Mouse (Mus musculus) gastrocnemius, adult 8-10 months (tissue): ENCODE data around the gene BC035044. TPM values are rescaled to one million over a fixed set of nuclear protein-coding genes. Genes with fewer than 3 reads are reported as not detected.
"Not testable (repeated sequence)": the region's sequence is repeated elsewhere in the genome, so short reads cannot be mapped to it uniquely, and the experiment has no call there.

Source experiments
- DNase-seq, 2 experiments: peaks; one replicate each; pipeline ENCODE4 v3.0.0; 2022; ENCODE audit warnings: low spot score in 2 of 2
- total RNA-seq, 4 experiments: library from RNA; stranded (reverse); gene quantifications; 2 replicates each; pipeline ENCODE4 v1.2.4; 2022

BC035044 gene
- total RNA-seq, 4 experiments from 2014 or later, result not detected

DNA sequence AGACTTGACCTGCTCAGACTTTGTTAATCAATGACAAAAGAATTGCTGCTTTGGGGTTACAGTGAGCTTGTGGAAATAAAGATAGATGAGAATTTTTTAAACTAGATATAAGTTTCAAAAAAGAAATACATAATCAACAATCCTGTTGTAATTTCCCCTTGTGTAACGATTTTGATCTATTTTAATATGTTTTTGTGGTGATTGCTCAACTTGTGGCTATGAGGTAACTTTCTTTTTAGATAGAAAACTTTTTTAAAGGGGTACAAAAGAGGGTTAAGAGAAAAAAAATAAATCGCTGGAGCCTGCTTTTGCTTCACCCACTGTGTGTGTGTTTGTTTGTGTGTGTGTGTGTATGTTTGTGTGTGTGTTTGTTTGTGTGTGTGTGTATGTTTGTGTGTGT is 39.8 kb downstream of the BC035044 start:
- DNase-seq, result no peak

DNA sequence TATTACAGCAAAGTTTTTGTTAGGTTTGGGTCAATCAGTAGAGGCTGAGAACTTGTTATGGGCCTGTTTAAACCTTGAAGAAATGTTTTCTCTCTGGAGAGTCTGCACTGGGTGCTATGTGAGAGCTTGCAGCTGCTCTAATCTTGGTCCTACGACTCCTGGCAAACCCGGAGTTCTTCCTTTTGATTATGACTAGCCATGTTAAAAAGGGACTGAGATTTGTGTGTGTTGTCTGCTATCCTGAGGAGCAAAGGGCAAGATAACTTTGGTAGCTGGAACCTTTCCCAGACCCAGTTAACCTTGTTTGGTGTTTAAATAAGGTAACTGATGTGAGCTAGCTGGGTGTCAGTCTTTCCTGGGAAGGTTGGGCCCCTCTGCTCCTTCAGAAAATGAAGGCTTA is 40.3 kb downstream of the BC035044 start:
- DNase-seq, result no peak

DNA sequence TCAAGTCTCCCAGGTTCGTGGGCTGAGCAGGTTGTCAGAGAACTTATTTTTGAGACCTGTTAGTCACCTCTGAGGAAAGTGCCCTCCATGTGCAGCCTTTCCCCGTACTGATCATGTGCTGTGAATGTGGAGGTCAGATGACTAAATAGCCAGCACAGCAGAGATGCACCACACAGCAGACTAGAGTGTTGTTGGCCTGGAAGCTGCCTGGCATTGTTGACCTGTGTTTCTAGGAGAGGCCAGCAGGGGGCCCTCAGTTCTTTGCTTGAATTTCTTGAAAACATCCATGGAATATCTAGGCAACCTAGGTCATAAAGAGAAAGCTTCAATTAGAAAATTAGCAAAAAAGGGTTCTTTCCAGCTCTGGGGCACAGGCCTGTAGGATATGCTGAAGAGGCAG is 41.0 kb downstream of the BC035044 start:
- peak in 1 of 2 experiments; percentile 20 for DNase-seq

DNA sequence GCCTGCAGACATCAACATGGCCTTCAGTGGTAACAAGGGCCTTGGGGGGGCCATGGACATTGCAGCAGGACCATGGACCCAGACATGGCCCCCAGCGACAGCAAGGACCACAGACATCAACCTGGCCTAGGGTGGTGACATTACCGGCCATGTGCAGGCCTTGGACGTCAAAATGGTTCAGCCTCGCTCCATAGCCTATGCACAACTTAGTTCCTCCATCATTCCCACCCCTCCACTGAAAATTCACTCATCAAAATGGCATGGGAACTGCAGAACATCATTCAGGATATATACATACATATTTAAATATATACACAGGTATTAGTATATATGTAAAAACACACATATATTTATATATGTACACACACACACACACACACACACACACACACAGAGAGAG is 43.5 kb downstream of the BC035044 start:
- DNase-seq, result no peak

DNA sequence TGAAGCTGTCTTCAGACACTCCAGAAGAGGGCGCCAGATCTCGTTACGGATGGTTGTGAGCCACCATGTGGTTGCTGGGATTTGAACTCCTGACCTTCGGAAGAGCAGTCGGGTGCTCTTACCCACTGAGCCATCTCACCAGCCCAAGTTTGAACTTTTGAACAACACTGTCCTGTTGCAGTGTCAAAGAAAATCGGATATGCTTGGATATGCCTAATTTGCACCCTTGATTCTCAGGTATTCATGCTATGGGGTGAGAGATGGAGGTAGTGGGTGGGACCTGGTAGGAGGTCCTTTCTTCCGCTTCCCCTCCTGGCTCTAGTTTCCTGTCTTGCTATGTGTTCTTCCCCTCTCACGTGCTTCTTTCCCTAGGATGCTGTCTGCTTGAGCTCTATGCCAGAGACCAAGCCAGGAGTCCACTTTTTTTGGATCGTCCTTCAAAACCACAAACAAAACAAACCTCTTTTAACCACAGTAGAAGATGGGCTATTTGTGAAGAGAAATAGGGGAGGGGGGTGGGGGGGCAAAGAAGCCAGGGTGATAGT is 44.9 kb downstream of the BC035044 start:
- DNase-seq, result no peak

DNA sequence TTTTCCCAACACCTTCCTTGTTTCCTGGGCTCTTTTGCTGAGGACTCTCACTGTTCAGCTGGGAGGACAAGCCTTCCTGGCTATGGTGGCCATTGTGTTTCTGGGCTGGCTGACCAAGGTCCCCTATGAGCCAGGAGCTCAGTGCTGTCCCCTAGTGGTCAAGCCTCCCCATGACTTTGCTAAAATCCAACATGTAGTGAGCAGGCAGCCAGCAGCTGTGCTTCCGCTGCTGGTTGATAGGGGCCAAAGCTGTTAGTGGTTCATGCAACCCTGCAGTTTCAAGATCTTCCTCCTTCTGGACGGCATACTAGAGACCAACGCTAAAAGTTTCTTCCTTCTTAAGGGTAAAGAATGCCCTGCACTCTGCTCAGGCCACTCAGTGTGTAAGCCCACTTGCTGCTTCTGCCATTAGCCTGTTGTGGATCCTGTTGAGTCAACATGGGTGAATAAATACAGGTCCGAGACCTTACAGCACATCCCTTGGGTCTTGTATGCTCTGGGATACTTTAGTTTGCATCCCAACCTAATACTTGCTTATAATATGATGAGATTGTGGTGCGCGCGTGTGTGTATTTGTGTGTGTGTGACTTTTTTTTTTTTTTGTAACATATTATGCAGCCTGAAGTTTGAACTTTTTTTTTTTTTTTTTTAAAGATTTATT is 45.5 kb downstream of the BC035044 start:
- peak; percentile 86 to 87 for DNase-seq

DNA sequence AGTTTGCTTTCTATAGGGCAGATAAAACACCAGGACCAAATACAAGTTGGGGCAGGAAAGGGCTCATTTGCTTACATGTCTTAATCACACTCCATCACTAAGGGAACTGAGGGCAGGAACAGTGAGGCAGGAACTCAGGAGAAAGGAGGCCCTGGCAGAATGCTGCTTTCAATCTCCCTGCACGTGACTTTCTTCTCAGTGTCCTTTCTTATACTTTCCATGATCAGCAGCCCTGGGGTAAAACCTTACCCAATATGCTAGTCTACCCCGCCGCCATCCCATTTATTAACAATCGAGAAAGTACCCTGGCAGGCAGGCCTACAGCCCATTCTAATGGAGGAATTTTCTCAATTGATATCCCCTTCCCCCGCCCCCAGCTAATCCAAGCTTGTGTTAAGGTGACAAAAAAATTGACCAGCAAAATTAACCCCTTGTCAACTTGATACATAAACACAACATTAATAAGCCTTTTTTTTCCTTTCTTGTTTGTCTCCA is 46.3 kb downstream of the BC035044 start:
- no peak for DNase-seq

DNA sequence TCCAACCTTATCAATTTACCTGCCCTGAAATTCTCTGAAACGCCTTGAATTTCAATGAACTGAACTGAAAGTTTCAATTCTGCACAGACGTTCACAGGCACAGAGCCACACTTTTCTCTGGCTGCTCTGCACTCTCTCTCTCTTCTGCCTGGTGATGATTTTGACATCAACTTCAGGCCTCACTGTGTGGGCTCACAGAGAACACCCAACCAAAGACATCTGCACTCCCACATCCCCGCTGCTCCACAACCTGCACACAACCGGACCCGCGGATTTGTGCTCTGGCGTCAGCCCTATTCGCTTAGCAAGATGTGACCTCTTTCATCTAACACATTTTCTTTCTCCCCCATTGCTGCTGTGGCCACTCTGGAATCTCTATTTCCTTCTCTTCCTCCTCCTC is 46.8 kb downstream of the BC035044 start:
- no peak for DNase-seq

DNA sequence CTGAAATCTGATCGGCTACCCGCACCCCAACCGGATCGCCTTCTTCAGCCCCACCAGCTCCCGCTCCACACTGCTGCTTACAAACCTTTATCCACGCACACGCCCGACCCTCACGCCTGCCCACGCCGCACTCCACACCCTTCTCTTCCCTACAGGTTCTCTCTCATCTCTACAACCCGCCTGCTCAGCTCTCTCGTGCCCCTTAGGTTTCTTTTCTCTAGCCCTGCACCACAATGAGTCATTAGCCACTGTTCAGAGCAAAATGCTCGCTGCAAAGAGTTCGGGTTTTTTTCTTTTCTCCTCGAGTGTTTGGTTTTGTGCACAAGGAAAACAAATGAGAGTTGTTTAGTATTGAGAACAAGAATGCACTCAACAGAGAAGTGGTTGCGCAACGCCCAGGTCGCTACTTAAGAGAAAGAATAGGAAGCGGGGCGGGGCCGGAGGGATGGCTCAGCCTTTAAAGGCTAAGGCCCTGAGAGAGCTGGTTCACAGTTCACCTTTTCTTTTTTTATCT is 47.4 kb downstream of the BC035044 start:
- peak; percentile 47 for DNase-seq

DNA sequence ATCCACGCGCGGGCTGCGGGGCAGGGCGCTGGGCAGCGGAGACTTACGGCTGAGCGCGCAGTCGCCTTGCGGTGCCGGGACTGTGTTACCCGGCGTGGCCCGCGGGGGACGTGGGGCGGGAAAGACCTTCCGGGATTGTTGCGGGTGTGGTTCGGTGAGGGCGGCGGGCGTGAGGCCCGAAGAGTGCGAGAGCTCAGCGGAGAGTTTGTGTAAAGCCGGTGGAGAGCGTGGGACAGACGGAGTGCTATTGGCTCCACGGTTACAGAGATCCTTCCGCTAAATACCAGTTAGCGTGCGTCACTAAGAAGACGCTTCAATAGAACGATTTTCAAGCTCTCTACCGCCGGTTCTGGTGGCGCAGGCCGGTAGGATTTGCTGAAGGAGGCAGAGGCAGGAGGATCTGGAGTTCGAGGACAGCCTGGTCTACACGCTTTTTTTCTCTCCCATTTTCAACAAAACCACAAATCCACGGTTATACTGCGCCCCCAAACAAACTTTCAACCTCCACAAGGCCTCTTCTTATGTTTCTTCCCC is 47.9 kb downstream of the BC035044 start:
- DNase-seq, result peak; percentile 82 to 87

DNA sequence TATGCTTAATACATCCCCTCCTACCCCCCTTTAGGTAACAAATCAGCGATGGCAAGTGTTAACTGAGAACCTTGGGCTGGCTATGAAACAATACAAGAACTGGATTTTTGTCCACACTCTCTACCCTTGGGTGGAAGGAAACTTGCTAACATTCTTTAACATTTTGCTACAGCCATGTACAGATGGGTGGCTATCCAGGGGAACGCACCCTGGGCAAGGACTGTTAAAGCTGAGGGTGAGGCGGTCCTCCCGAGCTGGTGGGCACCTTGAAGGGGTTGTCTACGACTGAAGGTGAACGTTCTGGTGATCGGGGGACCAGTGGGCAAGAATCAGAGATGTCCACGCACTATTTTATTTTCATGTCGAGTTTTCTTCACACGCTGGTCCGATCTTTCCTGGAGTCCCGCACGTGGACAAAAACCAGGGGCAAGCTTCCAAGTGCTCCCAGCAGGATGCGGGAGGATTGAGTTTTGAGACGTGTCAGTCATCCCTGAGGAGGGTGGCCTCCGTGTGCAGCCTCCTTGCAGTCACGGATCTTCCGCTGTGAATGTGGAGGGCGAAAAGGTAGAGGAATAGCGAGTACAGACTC is 48.5 kb downstream of the BC035044 start:
- DNase-seq, result no peak

DNA sequence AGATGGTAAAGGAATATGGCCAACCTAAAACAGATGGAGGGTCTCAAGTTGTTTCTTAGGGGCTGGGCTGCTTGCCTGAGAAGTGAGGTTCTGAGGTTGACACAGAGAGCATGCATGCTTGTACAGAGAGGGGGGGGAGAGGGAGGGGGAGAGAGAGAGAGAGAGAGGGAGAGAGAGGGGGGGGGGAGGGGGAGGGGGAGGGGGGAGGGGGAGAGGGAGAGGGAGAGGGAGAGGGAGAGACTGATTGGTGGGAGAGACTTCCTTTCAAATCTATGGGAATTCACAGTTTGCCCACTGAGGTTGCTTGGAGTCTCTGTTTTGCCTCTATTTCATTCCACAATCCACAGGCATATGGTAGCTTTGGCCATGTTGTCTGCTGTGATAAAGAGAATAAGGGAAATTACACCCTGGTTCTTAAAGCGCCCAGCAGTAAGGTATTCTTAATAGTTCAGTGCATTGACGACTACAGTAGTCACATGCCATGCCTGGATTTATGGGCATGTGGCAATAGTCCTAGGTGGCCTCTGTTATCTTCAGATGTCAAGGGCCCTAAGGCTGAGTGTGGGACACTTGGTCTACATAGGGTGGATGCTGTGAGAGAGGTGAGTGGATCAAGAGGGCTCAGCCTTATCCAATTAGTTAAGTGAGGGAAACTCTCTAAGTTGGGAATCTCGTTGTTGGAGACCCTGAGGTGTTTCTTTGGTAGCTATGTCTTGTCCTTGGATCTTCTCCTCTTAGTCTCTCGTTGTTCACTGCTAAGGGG is 49.4 kb downstream of the BC035044 start:
- no peak for DNase-seq

DNA sequence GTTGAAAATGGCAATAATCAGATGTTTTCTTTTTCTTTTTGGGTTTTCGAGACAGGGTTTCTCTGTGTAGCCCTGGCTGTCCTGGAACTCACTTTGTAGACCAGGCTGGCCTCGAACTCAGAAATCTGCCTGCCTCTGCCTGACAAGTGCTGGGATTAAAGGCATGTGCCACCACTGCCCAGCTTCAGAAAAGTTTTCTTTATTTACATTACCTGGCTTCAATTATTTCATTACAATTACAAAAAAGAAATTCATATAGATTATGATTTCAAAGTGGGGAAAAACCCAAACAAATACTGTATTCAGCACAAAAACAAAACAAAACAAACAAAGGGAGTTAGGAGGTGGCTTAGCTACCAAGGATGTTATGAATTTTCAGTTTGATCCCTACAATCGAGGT is 50.3 kb downstream of the BC035044 start:
- DNase-seq, result not testable (repeated sequence)

DNA sequence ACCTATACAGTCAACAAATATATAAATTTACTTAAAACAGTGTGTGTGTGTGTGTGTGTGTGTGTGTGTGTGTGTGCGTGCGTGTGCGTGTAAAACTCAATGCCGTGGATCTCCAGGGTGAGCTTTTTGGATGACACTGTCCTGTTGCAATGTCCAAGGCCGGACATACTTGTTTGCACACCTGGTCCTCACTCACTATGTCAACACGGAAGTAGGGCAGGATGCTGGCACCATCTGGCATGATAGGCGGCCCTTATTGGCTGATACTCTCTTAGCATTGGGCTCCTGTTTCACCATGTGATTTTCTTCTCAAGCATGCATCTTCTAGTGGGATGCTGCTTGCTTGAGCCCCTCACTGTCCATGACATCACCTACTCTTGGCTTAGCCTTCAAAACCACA is 51.0 kb downstream of the BC035044 start:
- DNase-seq, result no peak

DNA sequence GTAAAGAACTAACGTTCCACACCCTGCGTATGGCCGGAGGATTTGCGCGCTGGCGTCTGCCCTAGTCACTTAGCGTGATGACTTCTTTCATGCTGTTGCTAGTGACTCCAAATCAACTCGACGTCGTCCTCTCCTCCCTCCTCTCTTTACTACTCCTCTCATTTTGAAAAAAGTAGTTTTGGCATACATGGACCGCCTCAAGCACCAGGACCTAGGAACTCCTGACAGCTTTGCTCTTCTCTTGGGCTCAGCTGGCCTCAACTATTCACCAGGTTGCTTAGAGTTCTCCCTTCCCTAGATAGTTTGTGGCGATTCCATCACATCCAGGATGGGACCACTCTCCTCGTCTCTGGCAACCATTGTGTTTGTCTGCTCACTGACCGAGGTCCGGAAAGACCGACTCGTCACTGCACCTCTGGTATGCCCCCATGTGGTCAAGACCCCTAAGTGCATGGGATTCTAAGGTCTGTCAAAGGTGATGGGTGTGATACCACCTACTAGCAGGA is 51.6 kb downstream of the BC035044 start:
- peak; percentile 81 for DNase-seq

DNA sequence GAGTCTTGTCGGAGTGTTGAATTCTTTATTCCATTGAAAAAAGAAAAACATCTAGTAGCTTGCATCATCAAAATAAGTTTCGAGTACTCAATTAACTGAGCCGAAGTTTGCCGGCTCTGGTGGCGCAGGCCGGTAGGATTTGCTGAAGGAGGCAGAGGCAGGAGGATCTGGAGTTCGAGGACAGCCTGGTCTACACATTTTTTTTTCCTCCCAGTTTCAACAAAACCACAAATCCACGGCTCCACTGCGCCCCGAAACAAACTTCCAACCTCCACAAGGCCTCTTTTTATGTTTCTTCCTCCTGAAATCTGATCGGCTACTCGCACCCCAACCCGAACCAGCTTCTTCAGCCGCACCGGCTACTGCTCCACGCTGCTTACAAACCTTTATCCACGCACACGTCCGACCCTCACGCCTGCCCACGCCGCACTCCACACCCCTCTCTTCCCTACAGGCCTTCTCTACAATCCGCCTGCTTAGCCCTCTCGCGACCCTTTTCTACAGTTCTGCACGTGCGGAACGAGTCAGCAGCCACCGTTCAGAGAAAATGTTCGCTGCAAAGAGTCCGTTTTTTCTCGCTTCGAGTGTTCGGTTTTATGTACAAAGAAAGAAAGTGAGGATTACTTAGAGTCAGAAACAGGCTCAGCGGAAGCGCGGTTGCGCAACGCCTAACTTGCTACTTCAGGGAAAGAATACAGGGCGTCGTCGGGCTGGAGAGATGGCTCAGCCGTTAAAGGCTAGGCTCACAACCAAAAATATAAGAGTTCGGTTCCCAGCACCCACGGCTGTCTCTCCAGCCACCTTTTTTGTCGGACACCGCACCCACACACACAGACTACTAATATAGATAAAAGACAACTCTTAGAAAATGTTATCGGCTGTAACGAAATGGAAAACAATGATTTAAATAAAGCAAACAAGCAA is 52.3 kb downstream of the BC035044 start:
- peak; percentile 83 to 87 for DNase-seq

DNA sequence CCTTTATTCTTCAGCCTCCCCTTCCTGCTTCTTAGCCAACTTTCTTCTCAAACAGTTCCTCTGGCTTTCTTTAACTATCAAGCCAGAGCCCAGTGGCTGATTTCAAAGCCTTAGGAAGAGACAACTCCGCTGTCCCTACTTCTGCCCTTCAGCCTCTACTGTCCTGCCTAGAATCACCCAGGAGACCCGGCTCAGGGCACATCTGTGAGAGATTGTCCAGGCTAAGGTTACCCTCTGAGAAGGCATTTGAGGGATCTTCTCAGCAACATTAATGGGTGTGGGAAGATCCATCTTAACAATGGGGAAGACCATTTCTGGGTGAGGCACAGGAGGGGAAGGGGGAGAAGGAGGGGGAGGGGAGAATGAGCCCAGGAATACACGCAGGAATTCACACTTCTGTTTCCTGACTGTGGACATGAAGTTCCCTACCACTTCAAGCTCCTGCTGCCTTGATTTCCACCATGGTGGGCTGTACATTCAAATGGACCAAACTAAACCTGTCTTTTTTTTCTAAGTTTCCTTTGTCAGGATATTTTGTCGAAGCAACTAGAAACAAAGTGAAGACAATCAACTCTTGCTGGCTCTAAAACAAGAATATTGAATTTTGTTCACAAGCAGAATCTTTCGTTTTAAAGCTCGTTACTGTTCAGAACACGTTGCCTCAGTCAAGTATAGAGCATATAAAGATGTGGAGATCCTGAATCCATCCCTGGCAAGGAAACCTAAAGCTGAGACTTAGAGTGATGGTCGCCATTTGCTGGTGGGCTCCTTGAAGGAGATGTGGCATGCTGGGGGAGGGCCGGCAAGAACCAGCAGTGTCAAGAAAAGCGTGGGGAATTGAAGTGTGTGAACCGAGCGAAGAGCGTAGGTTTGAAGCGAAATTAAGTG is 53.2 kb downstream of the BC035044 start:
- no peak for DNase-seq

DNA sequence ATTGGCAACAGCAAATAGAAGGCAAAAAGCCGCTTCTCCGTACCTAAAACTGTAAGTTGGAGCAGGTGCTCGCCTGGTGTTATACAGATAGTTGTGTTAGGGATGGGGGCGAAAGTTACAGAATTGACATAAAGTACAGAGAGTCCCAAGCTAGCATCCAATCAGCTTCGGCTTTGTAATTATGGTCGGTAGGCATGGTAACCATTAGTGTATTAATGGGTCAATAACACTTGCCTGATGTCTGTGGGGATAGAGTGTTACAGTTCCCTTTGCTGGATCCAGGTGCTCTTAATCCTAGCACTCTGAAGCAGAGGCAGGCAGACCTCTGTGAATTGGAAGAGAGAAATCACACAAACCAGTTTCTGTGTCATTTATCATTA is 54.0 kb downstream of the BC035044 start:
- no peak for DNase-seq

DNA sequence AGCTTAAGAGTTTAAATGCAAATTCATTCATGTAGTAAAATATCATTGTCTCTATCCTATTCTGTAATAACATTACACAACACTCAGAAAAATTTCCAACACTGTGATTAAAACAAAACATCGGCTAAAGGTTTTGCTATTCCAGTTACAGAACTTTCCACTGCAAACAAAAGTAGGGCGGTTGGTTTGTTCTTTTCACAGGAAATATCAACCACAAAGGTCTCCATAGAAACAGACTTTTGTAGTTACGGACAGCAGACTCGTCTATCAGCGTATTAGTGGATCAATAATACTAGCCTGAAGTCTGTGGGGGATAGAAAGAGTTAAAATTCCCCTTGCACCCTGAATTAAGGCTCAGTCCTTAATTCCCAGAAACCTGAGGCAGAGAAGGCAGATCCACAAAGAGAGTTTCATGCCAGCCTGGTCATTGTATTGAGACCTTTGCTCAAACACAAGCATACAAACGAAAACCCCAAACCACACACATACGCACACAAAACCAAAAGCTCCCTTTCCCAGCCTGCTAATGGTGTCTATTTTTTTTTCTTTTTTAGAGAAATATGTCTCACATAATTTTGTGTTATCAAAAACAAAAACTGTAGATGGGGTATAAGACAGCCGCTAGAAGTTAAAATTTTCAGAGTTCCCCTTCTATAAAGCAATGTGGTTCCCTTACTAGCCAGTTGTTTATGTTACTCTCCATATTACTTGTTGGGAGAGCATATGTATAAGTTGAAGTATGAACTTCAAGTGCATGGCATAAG is 54.6 kb downstream of the BC035044 start:
- no peak for DNase-seq
